Mouse (Mus musculus): Measurements from ENCODE around the gene Hist1h3i.
A peak's percentile ranks its signal among the peaks of the same experiment; 100 is the strongest.
"Not testable (repeated sequence)": the region's sequence is repeated elsewhere in the genome, so short reads cannot be mapped to it uniquely, and the experiment has no call there.

DNA sequence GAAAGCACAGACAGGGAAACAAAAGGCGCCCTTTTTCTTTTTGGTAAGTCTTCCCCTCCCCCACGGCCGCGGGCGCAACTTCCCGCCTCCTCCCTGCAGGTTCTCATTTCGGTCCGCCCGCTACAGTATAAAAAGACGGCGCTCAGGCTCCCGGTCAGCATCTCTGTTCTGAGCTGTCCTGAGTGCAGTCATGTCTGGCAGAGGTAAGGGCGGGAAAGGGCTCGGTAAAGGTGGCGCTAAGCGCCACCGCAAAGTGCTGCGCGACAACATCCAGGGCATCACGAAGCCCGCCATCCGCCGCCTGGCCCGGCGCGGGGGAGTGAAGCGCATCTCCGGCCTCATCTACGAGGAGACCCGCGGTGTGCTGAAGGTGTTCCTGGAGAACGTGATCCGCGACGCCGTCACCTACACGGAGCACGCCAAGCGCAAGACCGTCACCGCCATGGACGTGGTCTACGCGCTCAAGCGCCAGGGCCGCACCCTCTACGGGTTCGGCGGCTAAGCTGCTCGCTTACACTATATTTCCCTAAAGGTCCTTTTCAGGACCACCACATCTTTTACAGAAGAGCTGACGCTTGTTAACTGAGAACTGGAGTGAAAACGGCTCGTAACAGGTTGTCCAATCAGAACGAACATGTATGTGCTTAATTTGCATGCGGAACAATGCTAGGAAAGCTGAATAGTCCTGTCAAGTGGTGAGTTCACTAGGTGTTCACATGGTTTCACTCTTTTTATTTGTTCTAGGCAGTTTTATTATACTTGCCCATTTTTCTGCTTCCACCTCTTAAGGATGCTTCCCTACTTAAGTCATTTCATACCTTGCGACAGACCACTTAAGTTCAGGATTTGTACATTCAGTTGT is 48.0 kb downstream of the Hist1h3i start, which contains the start of gene Hist1h4j:
- TF ChIP-seq CTCF (IDR thresholded peaks at IDR 0.05; ENCODE audit: control insufficient read depth, insufficient read depth, insufficient replicate concordance, low read depth, low read length): not testable (repeated sequence)
- TF ChIP-seq POLR2A (IDR thresholded peaks at IDR 0.05; ENCODE audit: control insufficient read depth, low read depth, low read length): peak; percentile 77

All from testis, adult 2 months (tissue).